Mouse (Mus musculus): ENCODE measurements at regions not wholly inside any gene's neighbourhood (a gene's known extent, or its start where the extent isn't known, plus 50 kb on each side); places are given as distances from the start of the nearest gene placed in this dataset.

DNA sequence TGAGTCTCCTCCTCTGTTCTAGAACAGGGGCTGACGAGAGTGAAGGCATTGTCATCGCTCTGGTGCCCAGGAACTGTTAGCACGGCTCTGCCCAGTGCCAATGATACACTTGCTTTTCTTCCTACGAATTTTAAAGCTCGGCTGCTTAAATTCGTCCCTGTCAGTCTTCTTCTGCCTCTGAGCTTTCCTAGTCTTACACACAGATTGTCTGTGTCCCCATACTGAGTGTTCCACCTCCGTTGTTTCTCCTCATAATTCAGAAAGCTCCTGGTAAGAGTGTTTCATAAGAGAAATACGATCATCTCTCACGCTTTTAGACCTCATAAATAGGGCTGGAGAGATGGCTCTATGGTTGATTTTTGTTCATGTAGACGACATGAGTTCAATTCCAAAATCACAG, 282.9 kb upstream of the Rnf219 start:
- TF ChIP-seq POLR2A (IDR thresholded peaks at IDR 0.05; ENCODE audit: control insufficient read depth, low read depth, low read length) (no peak), CTCF (IDR thresholded peaks at IDR 0.05; ENCODE audit: control insufficient read depth, insufficient read depth, insufficient replicate concordance, low read depth, low read length) (no peak)

Data from testis, adult 2 months (tissue).